Mouse (Mus musculus): ENCODE data around the gene Dmpk. TPM values are rescaled to one million over a fixed set of nuclear protein-coding genes. Genes with fewer than 3 reads are reported as not detected.

Gene Dmpk
- polyA plus RNA-seq (2015; fragmentation: Nextera tagmentation; extraction: Ambion mirVana): 73.9 and 77.2 TPM in 2 replicates

- 25% methylated on average over 10 of the region's 10 CpGs for WGBS
- H3K36me3 ChIP-seq: peaks cover 31% of the 10 kb centered on the region
- peak within 1 kb of the TSS; percentile 42 for H3K4me3 ChIP-seq (replicated peaks)
- H3K4me1 ChIP-seq: peaks cover 51% of the 10 kb centered on the region
- H3K27ac ChIP-seq: peak within 1 kb of the TSS; percentile 60
- H3K9ac ChIP-seq: peak within 1 kb of the TSS; percentile 38
- H3K9me3 ChIP-seq: no peaks in the 10 kb centered on the region
- H3K27me3 ChIP-seq (replicated peaks): no peaks in the 10 kb centered on the region
- ATAC-seq (ENCODE audit: insufficient read depth, low FRiP score, low read depth): peak; percentile 61; the same call in 1 of the 2 replicates
- H3K4me2 ChIP-seq: peak within 1 kb of the TSS; percentile 53
Measured at GRCm38 (mm10) chr7:19083701-19084100, at the start of gene Dmpk. TSS of gene Dmpk (plus strand) at chr7:19083849.

GRCm38 (mm10) chr7:19044616-19045015 lies 39.0 kb upstream of the Dmpk start:
- 95% methylated on average over 6 of the region's 6 CpGs for WGBS
- no peak overlapping the region for H3K27ac ChIP-seq
- peaks cover 86% of the 10 kb centered on the region for H3K36me3 ChIP-seq
- no peak overlapping the region for H3K9ac ChIP-seq
- no peak overlapping the region for H3K4me3 ChIP-seq (replicated peaks)
- H3K4me1 ChIP-seq: no peaks in the 10 kb centered on the region
- no peaks in the 10 kb centered on the region for H3K27me3 ChIP-seq (replicated peaks)
- ATAC-seq (ENCODE audit: insufficient read depth, low FRiP score, low read depth): no peak
- no peak overlapping the region for H3K4me2 ChIP-seq
- no peaks in the 10 kb centered on the region for H3K9me3 ChIP-seq

DNA sequence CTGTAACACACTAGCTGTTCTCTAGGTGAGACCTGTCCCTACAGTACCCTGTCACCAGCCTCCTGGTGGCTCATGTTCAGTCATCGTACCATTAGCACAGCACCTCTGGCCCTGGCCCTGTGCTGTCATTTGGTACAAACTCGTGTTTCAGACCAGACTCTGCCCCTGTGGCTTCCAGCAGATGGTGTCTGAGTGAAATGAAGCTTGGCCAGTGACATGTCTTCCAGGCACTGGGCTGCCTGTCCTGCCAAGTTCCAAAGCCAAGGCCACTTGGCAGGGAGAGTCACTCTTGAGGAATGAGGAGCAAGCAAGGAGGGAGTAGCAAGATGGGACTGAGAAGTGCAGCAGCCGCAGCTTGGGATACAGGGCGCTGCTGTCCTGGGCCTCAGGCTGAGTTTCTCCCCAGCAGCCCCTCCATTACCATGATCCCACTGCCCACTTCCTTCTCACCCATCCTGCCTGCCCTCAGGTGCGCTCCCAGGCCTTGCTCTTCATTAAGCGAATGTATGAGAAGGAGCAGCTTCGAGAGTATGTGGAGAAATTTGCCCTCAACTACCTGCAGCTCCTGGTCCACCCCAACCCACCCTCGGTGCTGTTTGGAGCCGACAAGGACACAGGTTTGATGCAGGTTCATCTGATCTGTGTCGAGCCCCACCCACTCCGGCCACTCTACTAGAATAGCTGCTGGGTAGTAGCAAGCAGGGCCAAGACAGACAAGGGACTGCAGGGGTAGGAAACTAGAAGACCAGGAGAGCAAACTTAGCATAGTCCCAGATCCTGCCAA lies 37.2 kb upstream of the Dmpk start:
- H3K27me3 ChIP-seq (replicated peaks): no peaks in the 10 kb centered on the region
- H3K9ac ChIP-seq: no peak overlapping the region
- no peak overlapping the region for H3K4me3 ChIP-seq (replicated peaks)
- H3K36me3 ChIP-seq: peaks cover 84% of the 10 kb centered on the region
- H3K27ac ChIP-seq: no peak overlapping the region
- no peaks in the 10 kb centered on the region for H3K9me3 ChIP-seq
- WGBS: 91% methylated on average over 11 of the region's 11 CpGs
- no peak for ATAC-seq (ENCODE audit: insufficient read depth, low FRiP score, low read depth)
- no peaks in the 10 kb centered on the region for H3K4me1 ChIP-seq
- H3K4me2 ChIP-seq: no peak overlapping the region

GRCm38 (mm10) chr7:19048006-19048527 lies 35.6 kb upstream of the Dmpk start:
- H3K9ac ChIP-seq: no peak overlapping the region
- no peaks in the 10 kb centered on the region for H3K27me3 ChIP-seq (replicated peaks)
- no peak overlapping the region for H3K27ac ChIP-seq
- H3K4me1 ChIP-seq: no peaks in the 10 kb centered on the region
- no peak overlapping the region for H3K4me2 ChIP-seq
- H3K36me3 ChIP-seq: peaks cover 71% of the 10 kb centered on the region
- H3K9me3 ChIP-seq: no peaks in the 10 kb centered on the region
- no peak for ATAC-seq (ENCODE audit: insufficient read depth, low FRiP score, low read depth)
- 85% methylated on average over 14 of the region's 14 CpGs for WGBS
- H3K4me3 ChIP-seq (replicated peaks): no peak overlapping the region

DNA sequence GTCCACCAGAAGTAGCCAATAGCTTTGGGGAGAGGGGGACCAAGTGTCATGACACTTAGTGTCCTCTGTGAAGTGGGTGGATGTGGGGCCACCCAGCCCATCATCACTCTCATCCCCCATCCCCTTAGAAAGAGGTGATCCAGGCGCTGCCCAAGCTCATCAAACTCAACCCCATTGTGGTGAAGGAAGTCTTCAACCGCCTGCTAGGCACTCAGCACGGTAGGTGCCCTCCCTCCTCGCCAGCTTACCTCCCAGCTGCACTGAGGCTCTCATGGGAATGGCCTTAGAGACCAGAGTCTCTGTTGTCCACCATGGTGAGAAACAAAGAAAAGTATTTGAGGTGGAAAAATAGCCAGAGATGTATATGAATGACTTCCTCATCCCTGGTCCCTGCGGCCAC lies 34.4 kb upstream of the Dmpk start:
- H3K4me1 ChIP-seq: 0 out of 2 replicates have a peak, but pooled peaks cover 5% of the 10 kb centered on the region
- 90% methylated on average over 5 of the region's 5 CpGs for WGBS
- H3K27ac ChIP-seq: no peak overlapping the region
- no peak for ATAC-seq (ENCODE audit: insufficient read depth, low FRiP score, low read depth)
- no peak overlapping the region for H3K4me3 ChIP-seq (replicated peaks)
- H3K9me3 ChIP-seq: no peaks in the 10 kb centered on the region
- H3K9ac ChIP-seq: no peak overlapping the region
- H3K4me2 ChIP-seq: no peak overlapping the region
- H3K27me3 ChIP-seq (replicated peaks): no peaks in the 10 kb centered on the region
- H3K36me3 ChIP-seq: peaks cover 65% of the 10 kb centered on the region

DNA sequence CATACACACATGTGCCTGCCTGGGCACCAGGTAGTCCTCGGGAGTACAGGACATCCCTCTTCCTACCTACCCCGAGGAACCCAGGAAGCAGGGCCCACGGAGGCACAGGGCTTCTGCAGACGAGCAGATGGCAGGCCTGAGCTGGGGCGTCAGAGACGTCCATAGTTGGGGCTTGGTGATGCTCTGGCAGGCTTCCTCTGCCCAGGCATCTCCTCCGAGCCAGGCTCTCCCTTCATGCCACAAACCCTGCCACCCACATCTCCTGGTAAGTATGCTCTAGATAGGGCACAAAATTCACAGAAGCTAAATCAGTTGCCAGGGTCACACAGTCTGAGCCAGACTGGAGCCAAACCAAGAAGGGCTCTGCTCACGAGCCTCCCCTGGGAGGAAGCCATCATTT lies 33.5 kb upstream of the Dmpk start:
- H3K4me2 ChIP-seq: no peak overlapping the region
- peaks cover 59% of the 10 kb centered on the region for H3K36me3 ChIP-seq
- H3K9ac ChIP-seq: no peak overlapping the region
- no peak for ATAC-seq (ENCODE audit: insufficient read depth, low FRiP score, low read depth)
- H3K27ac ChIP-seq: no peak overlapping the region
- no peak overlapping the region for H3K4me3 ChIP-seq (replicated peaks)
- H3K9me3 ChIP-seq: no peaks in the 10 kb centered on the region
- no peaks in the 10 kb centered on the region for H3K27me3 ChIP-seq (replicated peaks)
- 88% methylated on average over 8 of the region's 8 CpGs for WGBS
- 0 out of 2 replicates have a peak, but pooled peaks cover 5% of the 10 kb centered on the region for H3K4me1 ChIP-seq

DNA sequence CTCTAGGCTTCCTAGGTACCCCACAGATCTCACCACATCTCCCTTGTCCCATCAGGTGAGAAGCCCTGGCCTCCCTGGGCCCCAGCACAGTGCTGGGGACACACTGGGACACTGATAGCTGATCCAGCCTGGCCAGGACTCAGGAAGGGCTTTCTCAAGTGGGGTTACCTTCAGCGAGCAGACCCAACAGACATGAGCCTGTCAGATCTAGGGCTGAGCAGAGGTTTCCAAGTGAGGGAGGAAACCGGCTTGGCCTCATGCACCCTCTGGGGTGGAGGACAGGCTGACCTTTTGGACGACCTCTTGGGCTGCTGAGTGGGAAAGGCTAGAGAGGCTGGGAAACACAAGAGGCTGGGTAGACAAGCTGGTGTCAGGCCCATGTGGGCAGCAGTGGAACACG lies 32.5 kb upstream of the Dmpk start:
- Histone ChIP-seq H3K4me1 (0 out of 2 replicates have a peak, but pooled peaks cover 5% of the 10 kb centered on the region), H3K36me3 (peaks cover 50% of the 10 kb centered on the region), H3K4me2 (no peak overlapping the region), H3K9ac (no peak overlapping the region), H3K9me3 (no peaks in the 10 kb centered on the region), H3K27ac (no peak overlapping the region), H3K27me3 (replicated peaks) (no peaks in the 10 kb centered on the region), H3K4me3 (replicated peaks) (no peak overlapping the region)
- 66% methylated on average over 4 of the region's 4 CpGs for WGBS
- no peak for ATAC-seq (ENCODE audit: insufficient read depth, low FRiP score, low read depth)

DNA sequence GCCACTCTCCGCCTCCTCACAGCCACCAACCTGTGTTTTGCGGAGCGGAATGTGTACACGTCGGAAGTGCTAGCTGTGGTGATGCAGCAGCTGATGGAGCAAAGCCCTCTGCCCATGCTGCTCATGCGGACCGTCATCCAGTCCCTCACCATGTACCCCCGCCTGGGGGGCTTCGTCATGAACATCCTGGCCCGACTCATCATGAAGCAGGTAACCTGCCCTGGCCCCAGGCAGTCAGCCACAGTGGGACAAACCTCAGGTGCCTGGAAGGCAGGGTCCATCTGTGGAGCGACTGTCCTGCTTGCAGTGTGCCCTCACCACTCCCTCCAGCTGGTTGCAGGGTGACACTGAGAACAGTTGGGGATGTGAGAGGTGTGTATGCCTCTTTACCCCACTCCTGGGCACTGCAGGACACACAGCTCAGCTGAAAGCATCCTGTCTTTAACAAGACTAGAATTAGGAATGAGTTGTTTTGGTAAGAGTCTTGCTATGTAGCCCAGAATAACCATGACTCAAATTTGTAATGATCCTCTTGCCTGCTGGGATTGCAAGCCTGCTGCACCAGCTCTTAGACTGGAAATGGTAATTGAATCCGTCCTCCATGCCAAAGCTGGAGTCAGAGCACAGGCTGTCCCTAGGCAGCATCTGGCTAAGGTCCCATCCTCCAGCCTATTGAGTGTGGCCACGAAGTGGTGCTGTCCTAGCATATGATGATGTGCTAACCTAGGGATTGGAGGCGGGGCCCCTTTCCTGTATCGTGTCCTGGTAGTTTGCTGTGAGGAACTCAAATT lies 31.1 kb upstream of the Dmpk start:
- Histone ChIP-seq H3K27ac (no peak overlapping the region), H3K4me1 (0 out of 2 replicates have a peak, but pooled peaks cover 5% of the 10 kb centered on the region), H3K9me3 (no peaks in the 10 kb centered on the region), H3K9ac (no peak overlapping the region), H3K27me3 (replicated peaks) (no peaks in the 10 kb centered on the region), H3K4me3 (replicated peaks) (no peak overlapping the region), H3K4me2 (no peak overlapping the region), H3K36me3 (peaks cover 37% of the 10 kb centered on the region; the same call in 1 of the 2 replicates)
- WGBS: 83% methylated on average over 15 of the region's 15 CpGs
- no peak for ATAC-seq (ENCODE audit: insufficient read depth, low FRiP score, low read depth)

GRCm38 (mm10) chr7:19053136-19053532 lies 30.5 kb upstream of the Dmpk start:
- H3K4me3 ChIP-seq (replicated peaks): no peak overlapping the region
- peaks cover 34% of the 10 kb centered on the region; the same call in 1 of the 2 replicates for H3K36me3 ChIP-seq
- H3K9ac ChIP-seq: no peak overlapping the region
- no peaks in the 10 kb centered on the region for H3K9me3 ChIP-seq
- WGBS: 87% methylated on average over 7 of the region's 7 CpGs
- no peaks in the 10 kb centered on the region for H3K27me3 ChIP-seq (replicated peaks)
- no peak overlapping the region for H3K27ac ChIP-seq
- ATAC-seq (ENCODE audit: insufficient read depth, low FRiP score, low read depth): no peak
- 0 out of 2 replicates have a peak, but pooled peaks cover 5% of the 10 kb centered on the region for H3K4me1 ChIP-seq
- no peak overlapping the region for H3K4me2 ChIP-seq

DNA sequence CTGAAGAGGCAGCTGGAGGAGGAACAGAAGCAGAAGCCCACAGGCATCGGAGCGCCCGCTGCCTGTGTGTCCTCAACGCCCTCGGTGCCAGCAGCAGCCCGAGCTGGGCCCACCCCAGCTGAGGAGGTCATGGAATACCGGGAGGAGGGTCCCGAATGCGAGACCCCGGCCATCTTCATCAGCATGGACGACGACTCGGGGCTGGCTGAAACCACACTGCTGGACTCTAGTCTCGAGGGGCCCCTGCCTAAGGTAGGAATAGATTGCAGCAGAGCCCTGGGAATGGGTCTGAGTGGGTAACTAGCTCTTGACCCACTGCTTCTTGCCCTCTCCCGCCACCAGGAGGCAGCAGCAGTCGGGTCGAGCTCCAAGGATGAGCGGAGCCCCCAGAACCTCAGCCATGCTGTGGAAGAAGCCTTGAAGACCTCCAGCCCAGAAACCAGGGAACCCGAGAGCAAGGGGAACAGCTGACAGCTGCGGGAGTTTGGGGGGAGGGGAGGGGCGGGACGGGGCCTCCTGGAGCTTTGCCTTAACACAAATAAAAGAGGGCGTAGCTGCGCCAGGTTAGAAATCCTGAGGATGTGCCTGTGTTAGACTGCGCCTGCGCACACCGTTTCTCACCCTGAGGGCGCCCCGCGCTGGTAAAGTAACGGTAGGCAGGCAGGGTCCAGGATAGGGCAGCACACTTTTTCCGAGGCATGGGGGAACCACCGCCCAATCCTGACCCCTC lies 29.4 kb upstream of the Dmpk start, which contains the start of gene Rsph6a:
Gene Rsph6a (plus strand): TSS at position 644 of the 730 bp plus-strand sequence.
- H3K27ac ChIP-seq: no peak within 1 kb of the TSS
- ATAC-seq (ENCODE audit: insufficient read depth, low FRiP score, low read depth): peak; percentile 51; the same call in 1 of the 2 replicates
- H3K4me2 ChIP-seq: peak within 1 kb of the TSS; percentile 37
- H3K9me3 ChIP-seq: no peaks in the 10 kb centered on the region
- H3K9ac ChIP-seq: no peak within 1 kb of the TSS
- no peak within 1 kb of the TSS for H3K4me3 ChIP-seq (replicated peaks)
- H3K36me3 ChIP-seq: peaks cover 30% of the 10 kb centered on the region; the same call in 1 of the 2 replicates
- H3K27me3 ChIP-seq (replicated peaks): no peaks in the 10 kb centered on the region
- 0 out of 2 replicates have a peak, but pooled peaks cover 5% of the 10 kb centered on the region for H3K4me1 ChIP-seq
- 30% methylated on average over 33 of the region's 33 CpGs for WGBS

DNA sequence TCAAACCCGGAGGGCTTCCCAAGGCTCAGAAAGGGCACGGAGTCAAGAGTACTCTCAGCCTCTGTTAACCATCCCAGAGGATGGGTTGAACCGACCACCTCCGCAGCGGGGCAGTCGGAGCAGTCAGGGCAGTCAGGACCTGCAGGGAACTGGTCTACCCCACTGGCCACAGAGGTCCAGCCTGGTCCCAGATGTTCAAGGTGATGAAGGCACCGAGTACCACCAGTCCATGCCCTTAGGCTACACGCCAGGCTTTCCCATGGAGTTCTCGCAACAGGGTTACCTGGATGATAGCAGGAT lies 28.9 kb upstream of the Dmpk start:
- WGBS: 70% methylated on average over 9 of the region's 9 CpGs
- no peak overlapping the region for H3K9ac ChIP-seq

More for the DNA sequence above, 28.9 kb upstream of the Dmpk start:
- no peak for ATAC-seq (ENCODE audit: insufficient read depth, low FRiP score, low read depth)
- Histone ChIP-seq H3K9me3 (no peaks in the 10 kb centered on the region), H3K27ac (no peak overlapping the region), H3K4me1 (0 out of 2 replicates have a peak, but pooled peaks cover 5% of the 10 kb centered on the region), H3K27me3 (replicated peaks) (no peaks in the 10 kb centered on the region), H3K4me3 (replicated peaks) (no peak overlapping the region), H3K4me2 (peak overlapping the region; percentile 37), H3K36me3 (peaks cover 25% of the 10 kb centered on the region; the same call in 1 of the 2 replicates)

All from stomach, embryonic 15.5 days (tissue).